Mouse (Mus musculus) thymus, adult 2 months (tissue): ENCODE measurements around the gene Zfp827. TPM values are rescaled to one million over a fixed set of nuclear protein-coding genes. Genes with fewer than 3 reads are reported as not detected.

Experiments used
- DNase-seq: peaks from one replicate; pipeline ENCODE4 v3.0.0; 2021
- H3K27ac ChIP-seq: fragments of 200-500 bp; 2 replicates; pipeline ENCODE4 v1.5.1; 2012; ENCODE audit warnings: low read length, control low read depth; ENCODE audit not compliant: control insufficient read depth, insufficient read depth
- H3K27me3 ChIP-seq: fragments of 200-500 bp; 2 replicates; pipeline ENCODE4 v1.6.1; 2012; ENCODE audit warnings: mild to moderate bottlenecking, low read length, moderate library complexity, mixed read lengths; ENCODE audit not compliant: control insufficient read depth, insufficient read depth
- H3K36me3 ChIP-seq: fragments of 200-500 bp; 2 replicates; pipeline ENCODE4 v1.6.1; 2012; ENCODE audit warnings: mild to moderate bottlenecking, low read length, moderate library complexity; ENCODE audit not compliant: control insufficient read depth, insufficient read depth
- H3K4me1 ChIP-seq: fragments of 200-500 bp; replicated peaks from 2 replicates; pipeline ENCODE4 v1.6.1; 2012; ENCODE audit warnings: low read length; ENCODE audit not compliant: control insufficient read depth, insufficient read depth
- H3K4me3 ChIP-seq: fragments of 200-500 bp; 2 replicates; pipeline ENCODE4 v1.5.1; 2012; ENCODE audit warnings: mild to moderate bottlenecking, low read length, control low read depth, moderate library complexity; ENCODE audit not compliant: control insufficient read depth, insufficient read depth
- CTCF ChIP-seq: fragments of 200-500 bp; IDR thresholded peaks from 2 replicates; pipeline ENCODE4 v1.5.1; 2012; ENCODE audit warnings: mild to moderate bottlenecking, control low read depth, low read length, moderate library complexity, borderline replicate concordance; ENCODE audit not compliant: control insufficient read depth, poor library complexity, insufficient read depth; ENCODE audit errors: extremely low read depth
- POLR2A ChIP-seq: fragments of 200-500 bp; IDR thresholded peaks from 2 replicates; pipeline ENCODE4 v1.6.1; 2012; ENCODE audit warnings: mild to moderate bottlenecking, low read length, control low read depth, moderate library complexity; ENCODE audit not compliant: control insufficient read depth, poor library complexity, insufficient read depth; ENCODE audit errors: extremely low read depth
- WGBS: fragments of 180-500 bp; shearing (Covaris S2); methylation state at CpG from one replicate; pipeline ENCODE4 v1.1.7; 2018; 5-methylcytosine and 5-hydroxymethylcytosine counted together
- polyA plus RNA-seq: library from polyadenylated mRNA; depleted of rRNA; stranded (reverse); fragments of >200 nt; gene quantifications from 2 replicates; pipeline ENCODE4 v1.2.3, GENCODE M21; 2012; rRNA removed

Gene Zfp827
- polyA plus RNA-seq, 1 experiment = 9.6 TPM

- DNase-seq = no peak
- H3K4me1 ChIP-seq = no peaks in the 10 kb centered on the region
- H3K4me3 ChIP-seq = no peak overlapping the region
- no peak overlapping the region for H3K27ac ChIP-seq
- TF ChIP-seq CTCF (no peak), POLR2A (no peak)
- no peaks in the 10 kb centered on the region for H3K27me3 ChIP-seq
- H3K36me3 ChIP-seq = no peaks in the 10 kb centered on the region
- WGBS = 2% methylated on average over 7 of the region's 7 CpGs
Measured at GRCm38 (mm10) chr8:79225586-79225985, 197.3 kb downstream of the Zfp827 start.

- WGBS = 38% methylated on average over 3 of the region's 3 CpGs
- Histone ChIP-seq H3K4me3 (no peak overlapping the region), H3K27ac (no peak overlapping the region), H3K27me3 (no peaks in the 10 kb centered on the region), H3K4me1 (no peaks in the 10 kb centered on the region), H3K36me3 (no peaks in the 10 kb centered on the region)
- TF ChIP-seq POLR2A = no peak
- no peak for DNase-seq
Measured at GRCm38 (mm10) chr8:79226046-79226445, 197.8 kb downstream of the Zfp827 start.

- no peak for TF ChIP-seq POLR2A
- no peak for TF ChIP-seq CTCF
- H3K36me3 ChIP-seq = no peaks in the 10 kb centered on the region
- H3K27ac ChIP-seq = no peak overlapping the region
- H3K27me3 ChIP-seq = no peaks in the 10 kb centered on the region
- no peaks in the 10 kb centered on the region for H3K4me1 ChIP-seq
- no peak overlapping the region for H3K4me3 ChIP-seq
- no peak for DNase-seq
- WGBS = 67% methylated on average over 4 of the region's 4 CpGs
Measured at GRCm38 (mm10) chr8:79227194-79227593, 199.0 kb downstream of the Zfp827 start.

- no peak overlapping the region for H3K27ac ChIP-seq
- H3K27me3 ChIP-seq = no peaks in the 10 kb centered on the region
- H3K36me3 ChIP-seq = no peaks in the 10 kb centered on the region
- H3K4me3 ChIP-seq = no peak overlapping the region
- no peaks in the 10 kb centered on the region for H3K4me1 ChIP-seq
- no peak for DNase-seq
- 51% methylated on average over 3 of the region's 3 CpGs for WGBS
- TF ChIP-seq CTCF = no peak
- no peak for TF ChIP-seq POLR2A
Measured at GRCm38 (mm10) chr8:79227916-79228315, 199.7 kb downstream of the Zfp827 start.

GRCm38 (mm10) chr8:79229266-79229888 is 201.1 kb downstream of the Zfp827 start:
- Histone ChIP-seq H3K4me3 (no peak overlapping the region), H3K27ac (no peak overlapping the region), H3K36me3 (no peaks in the 10 kb centered on the region), H3K27me3 (no peaks in the 10 kb centered on the region), H3K4me1 (no peaks in the 10 kb centered on the region)
- DNase-seq = no peak
- no peak for TF ChIP-seq CTCF
- no peak for TF ChIP-seq POLR2A
- 97% methylated on average over 8 of the region's 8 CpGs for WGBS

- DNase-seq = no peak
- Histone ChIP-seq H3K27me3 (no peaks in the 10 kb centered on the region), H3K4me1 (no peaks in the 10 kb centered on the region), H3K36me3 (no peaks in the 10 kb centered on the region), H3K27ac (no peak overlapping the region), H3K4me3 (no peak overlapping the region)
- TF ChIP-seq POLR2A (no peak), CTCF (no peak)
- 28% methylated on average over 3 of the region's 3 CpGs for WGBS
Measured at GRCm38 (mm10) chr8:79239320-79239719, 211.1 kb downstream of the Zfp827 start.

- TF ChIP-seq CTCF (no peak), POLR2A (no peak)
- Histone ChIP-seq H3K27me3 (no peaks in the 10 kb centered on the region), H3K27ac (no peak overlapping the region), H3K4me3 (no peak overlapping the region), H3K36me3 (no peaks in the 10 kb centered on the region), H3K4me1 (no peaks in the 10 kb centered on the region)
- WGBS = 92% methylated on average over 7 of the region's 7 CpGs
- no peak for DNase-seq
Measured at GRCm38 (mm10) chr8:79239996-79240395, 211.8 kb downstream of the Zfp827 start.

Other genes starting within 250 kb of the Zfp827 start
- 11.6 and 12.1 TPM in 2 replicates for gene Lsm6, start 207.3 kb upstream of the Zfp827 start, polyA plus RNA-seq
- not detected in 2 replicates for gene 1700011L22Rik, start 220.1 kb downstream of the Zfp827 start, polyA plus RNA-seq